Mouse (Mus musculus) brown adipose tissue, adult 24 weeks (tissue): ENCODE results near the gene Polr3a. TPM values are rescaled to one million over a fixed set of nuclear protein-coding genes. Genes with fewer than 3 reads are reported as not detected.

Experiments used
- polyA plus RNA-seq: library from polyadenylated mRNA; stranded (reverse); fragments of >200 nt; gene quantifications from 2 replicates; pipeline ENCODE4 v1.2.4, GENCODE M21; 2012; ENCODE audit not compliant: missing spikeins, insufficient read depth, insufficient read length

Polr3a gene
- polyA plus RNA-seq, 1 experiment, result 3.8 TPM

Other genes starting within 250 kb of the Polr3a start
- 3.5 and 4.2 TPM in 2 replicates for gene Dlg5, start 241.1 kb downstream of the Polr3a start, polyA plus RNA-seq
- gene E330034G19Rik, start 193.8 kb downstream of the Polr3a start, polyA plus RNA-seq, result not detected in 2 replicates
- 1,692 and 1,959 TPM in 2 replicates for gene Rps24, start 67 bp upstream of the Polr3a start, polyA plus RNA-seq